Mouse (Mus musculus) urinary bladder, postnatal 0 days (tissue): ENCODE data around the gene Cnpy4. TPM values are rescaled to one million over a fixed set of nuclear protein-coding genes. Genes with fewer than 3 reads are reported as not detected.

Experiments used
- microRNA counts: library from miRNA; unstranded; fragments of <30 nt; microRNA quantifications from one replicate; lab custom pipeline; 2016
- microRNA-seq: library from miRNA; unstranded; fragments of <30 nt; microRNA quantifications from one replicate; pipeline ENCODE4, GENCODE M21; 2016
- polyA plus RNA-seq: library from polyadenylated mRNA; unstranded; fragments of >200 nt; fragmentation: Nextera tagmentation; extraction: Ambion mirVana; gene quantifications from 2 replicates; pipeline ENCODE4 v1.2.1, GENCODE M21; 2015

Cnpy4 gene
- 21.2 and 22.7 TPM in 2 replicates for polyA plus RNA-seq

GRCm38 (mm10) chr5:138186950-138187638 is at the start of gene Cnpy4, which contains the start of gene Taf6:
Gene Cnpy4 (plus strand): TSS chr5:138187485.
Gene Taf6 (minus strand): TSS chr5:138187451.

GRCm38 (mm10) chr5:138155443-138155976 is 31.8 kb upstream of the Cnpy4 start, which contains the start of gene Zfp113:
Gene Zfp113 (minus strand): TSS chr5:138155744.

GRCm38 (mm10) chr5:138160842-138161665 is 26.2 kb upstream of the Cnpy4 start, which contains the start of gene Cops6:
Gene Cops6 (plus strand): TSS chr5:138161071.

GRCm38 (mm10) chr5:138171695-138172491 is 15.4 kb upstream of the Cnpy4 start, which contains the start of the genes Ap4m1 and Mcm7:
Gene Ap4m1 (plus strand): TSS chr5:138172002.
Gene Mcm7 (minus strand): TSS chr5:138172422.

GRCm38 (mm10) chr5:138193771-138194727 is 6.8 kb downstream of the Cnpy4 start, which contains the start of gene Mblac1:
Gene Mblac1 (plus strand): TSS chr5:138194314.

GRCm38 (mm10) chr5:138225700-138226099 is 38.4 kb downstream of the Cnpy4 start, which contains the start of gene Nxpe5:
Gene Nxpe5 (plus strand): TSS chr5:138225898.

MicroRNA genes within 50 kb of the gene (microRNA counts, 519-probe panel; counts per million panel counts)
- 4,090 counts per million, percentile 74 among the panel's probes with 10 or more counts for microRNA mmu-miR-106b (lab: Ali Mortazavi, UCI)
- 4,805 counts per million, percentile 89 among the panel's probes with 10 or more counts for microRNA mmu-miR-25 (lab: Ali Mortazavi, UCI)
- microRNA mmu-miR-93 (lab: Ali Mortazavi, UCI): 3,760 counts per million, percentile 67 among the panel's probes with 10 or more counts

Small RNA genes lying within 50 kb of the gene (microRNA-seq; reads per million reads assigned to microRNA genes)
- 2,978 reads per million, percentile 85 among the genes with 10 or more reads in this experiment for gene Mir106b
- gene Mir25: 387 reads per million, percentile 62 among the genes with 10 or more reads in this experiment
- gene Mir93: 2,807 reads per million, percentile 84 among the genes with 10 or more reads in this experiment

Other genes starting within 250 kb of the Cnpy4 start
- gene Gjc3, start 224.4 kb upstream of the Cnpy4 start, polyA plus RNA-seq: 0.33 and 0.45 TPM in 2 replicates
- gene Azgp1, start 206.0 kb upstream of the Cnpy4 start, polyA plus RNA-seq: 0.28 and 0.48 TPM in 2 replicates
- not detected in 2 replicates for gene Smok3a, start 166.2 kb upstream of the Cnpy4 start, polyA plus RNA-seq
- gene Smok3b, start 166.1 kb upstream of the Cnpy4 start, polyA plus RNA-seq: not detected in 2 replicates
- not detected in 2 replicates for gene Smok3c, start 134.3 kb upstream of the Cnpy4 start, polyA plus RNA-seq
- 5.8 and 7.2 TPM in 2 replicates for gene Zkscan1, start 102.4 kb upstream of the Cnpy4 start, polyA plus RNA-seq
- 23.5 and 26.3 TPM in 2 replicates for gene Zscan21, start 70.6 kb upstream of the Cnpy4 start, polyA plus RNA-seq
- 6.8 and 7.5 TPM in 2 replicates for gene Zfp113, start 31.7 kb upstream of the Cnpy4 start, polyA plus RNA-seq
- 224 and 240 TPM in 2 replicates for gene Cops6, start 26.4 kb upstream of the Cnpy4 start, polyA plus RNA-seq
- gene Ap4m1, start 15.5 kb upstream of the Cnpy4 start, polyA plus RNA-seq: 9.8 and 10.3 TPM in 2 replicates
- gene Mcm7, start 15.1 kb upstream of the Cnpy4 start, polyA plus RNA-seq: 38.7 and 44.9 TPM in 2 replicates
- 33.7 and 34.9 TPM in 2 replicates for gene Taf6, start within 50 bp of the Cnpy4 start, polyA plus RNA-seq
- gene Mblac1, start 6.8 kb downstream of the Cnpy4 start, polyA plus RNA-seq: 8.4 and 9.6 TPM in 2 replicates
- 0.42 and 0.51 TPM in 2 replicates for gene Nxpe5, start 38.4 kb downstream of the Cnpy4 start, polyA plus RNA-seq
- gene Lamtor4, start 68.0 kb downstream of the Cnpy4 start, polyA plus RNA-seq: 71.9 and 85.1 TPM in 2 replicates
- 2.6 and 2.7 TPM in 2 replicates for gene BC037034, start 76.5 kb downstream of the Cnpy4 start, polyA plus RNA-seq
- 1.9 and 2.0 TPM in 2 replicates for gene Gal3st4, start 85.4 kb downstream of the Cnpy4 start, polyA plus RNA-seq
- 0.12 and 0.25 TPM in 2 replicates for gene Gm43720, start 92.5 kb downstream of the Cnpy4 start, polyA plus RNA-seq
- 1.4 and 1.5 TPM in 2 replicates for gene Gpc2, start 92.5 kb downstream of the Cnpy4 start, polyA plus RNA-seq
- 0.61 and 1.1 TPM in 2 replicates for gene Stag3, start 92.8 kb downstream of the Cnpy4 start, polyA plus RNA-seq
- gene Pvrig, start 154.5 kb downstream of the Cnpy4 start, polyA plus RNA-seq: not detected in 2 replicates